Mouse (Mus musculus): ENCODE measurements at regions not wholly inside any gene's neighbourhood (a gene's known extent, or its start where the extent isn't known, plus 50 kb on each side); places are given as distances from the start of the nearest gene placed in this dataset.

- Histone ChIP-seq H3K9ac (replicated peaks; ENCODE audit: low read length) (no peak overlapping the region), H3K9me3 (ENCODE audit: low read length) (no peaks in the 10 kb centered on the region), H3K27me3 (ENCODE audit: insufficient read depth, low read length) (no peaks in the 10 kb centered on the region), H3K4me3 (ENCODE audit: low read length) (no peak overlapping the region), H3K27ac (no peak overlapping the region), H3K4me2 (ENCODE audit: low read depth, low read length) (no peak overlapping the region), H3K4me1 (ENCODE audit: insufficient read depth, low read length) (no peaks in the 10 kb centered on the region), H3K36me3 (ENCODE audit: insufficient read depth, low read length) (no peaks in the 10 kb centered on the region)
- 70% methylated on average over 2 of the region's 2 CpGs for WGBS
- peak; percentile 38 for DNase-seq (ENCODE audit: low spot score)
- ATAC-seq = no peak
- TF ChIP-seq CTCF (IDR thresholded peaks at IDR 0.05; ENCODE audit: low read depth) = no peak
Observed at GRCm38 (mm10) chr19:49985826-49986225, 692.6 kb downstream of the Sorcs1 start.

- Histone ChIP-seq H3K27me3 (ENCODE audit: insufficient read depth, low read length) (no peaks in the 10 kb centered on the region), H3K4me2 (ENCODE audit: low read depth, low read length) (no peak overlapping the region), H3K9me3 (ENCODE audit: low read length) (no peaks in the 10 kb centered on the region), H3K4me3 (ENCODE audit: low read length) (no peak overlapping the region), H3K9ac (replicated peaks; ENCODE audit: low read length) (no peak overlapping the region), H3K27ac (no peak overlapping the region), H3K4me1 (ENCODE audit: insufficient read depth, low read length) (no peaks in the 10 kb centered on the region), H3K36me3 (ENCODE audit: insufficient read depth, low read length) (no peaks in the 10 kb centered on the region)
- 77% methylated on average over 6 of the region's 6 CpGs for WGBS
- DNase-seq (ENCODE audit: low spot score) (peak; percentile 32), ATAC-seq (no peak)
- TF ChIP-seq CTCF (IDR thresholded peaks at IDR 0.05; ENCODE audit: low read depth) = no peak
Observed at GRCm38 (mm10) chr19:49966284-49966841, 712.1 kb downstream of the Sorcs1 start.

- no peak for DNase-seq (ENCODE audit: low spot score)
Observed at GRCm38 (mm10) chr19:49964679-49965078, 713.8 kb downstream of the Sorcs1 start.

GRCm38 (mm10) chr19:49958517-49958916 is 719.9 kb downstream of the Sorcs1 start:
- Histone ChIP-seq H3K36me3 (ENCODE audit: insufficient read depth, low read length) (no peaks in the 10 kb centered on the region), H3K4me1 (ENCODE audit: insufficient read depth, low read length) (no peaks in the 10 kb centered on the region), H3K9ac (replicated peaks; ENCODE audit: low read length) (no peak overlapping the region), H3K27ac (no peak overlapping the region), H3K9me3 (ENCODE audit: low read length) (no peaks in the 10 kb centered on the region), H3K4me2 (ENCODE audit: low read depth, low read length) (no peak overlapping the region), H3K4me3 (ENCODE audit: low read length) (no peak overlapping the region), H3K27me3 (ENCODE audit: insufficient read depth, low read length) (no peaks in the 10 kb centered on the region)
- 70% methylated on average over 5 of the region's 5 CpGs for WGBS
- no peak for DNase-seq (ENCODE audit: low spot score)
- TF ChIP-seq CTCF (IDR thresholded peaks at IDR 0.05; ENCODE audit: low read depth) = no peak
- no peak for ATAC-seq

More at GRCm38 (mm10) chr19:49964679-49965078, 713.8 kb downstream of the Sorcs1 start:
- no peak overlapping the region for H3K27ac ChIP-seq
- no peak overlapping the region for H3K9ac ChIP-seq (replicated peaks; ENCODE audit: low read length)
- no peaks in the 10 kb centered on the region for H3K4me1 ChIP-seq (ENCODE audit: insufficient read depth, low read length)
- no peak for ATAC-seq
- no peaks in the 10 kb centered on the region for H3K36me3 ChIP-seq (ENCODE audit: insufficient read depth, low read length)
- no peak for TF ChIP-seq CTCF (IDR thresholded peaks at IDR 0.05; ENCODE audit: low read depth)
- no peaks in the 10 kb centered on the region for H3K27me3 ChIP-seq (ENCODE audit: insufficient read depth, low read length)
- 61% methylated on average over 5 of the region's 5 CpGs for WGBS
- no peak overlapping the region for H3K4me2 ChIP-seq (ENCODE audit: low read depth, low read length)
- H3K9me3 ChIP-seq (ENCODE audit: low read length) = no peaks in the 10 kb centered on the region
- no peak overlapping the region for H3K4me3 ChIP-seq (ENCODE audit: low read length)

- peak; percentile 57 for DNase-seq (ENCODE audit: low spot score)
- Histone ChIP-seq H3K4me3 (ENCODE audit: low read length) (no peak overlapping the region), H3K9ac (replicated peaks; ENCODE audit: low read length) (no peak overlapping the region), H3K36me3 (ENCODE audit: insufficient read depth, low read length) (no peaks in the 10 kb centered on the region), H3K4me1 (ENCODE audit: insufficient read depth, low read length) (no peaks in the 10 kb centered on the region), H3K27me3 (ENCODE audit: insufficient read depth, low read length) (no peaks in the 10 kb centered on the region), H3K9me3 (ENCODE audit: low read length) (no peaks in the 10 kb centered on the region), H3K27ac (no peak overlapping the region), H3K4me2 (ENCODE audit: low read depth, low read length) (no peak overlapping the region)
- 48% methylated on average over 3 of the region's 3 CpGs for WGBS
- TF ChIP-seq CTCF (IDR thresholded peaks at IDR 0.05; ENCODE audit: low read depth) = peak; percentile 54
- no peak for ATAC-seq
Observed at GRCm38 (mm10) chr19:49931202-49931601, 747.2 kb downstream of the Sorcs1 start.

- no peak overlapping the region for H3K9ac ChIP-seq (replicated peaks; ENCODE audit: low read length)
- ATAC-seq = no peak
- H3K9me3 ChIP-seq (ENCODE audit: low read length) = no peaks in the 10 kb centered on the region
- no peaks in the 10 kb centered on the region for H3K36me3 ChIP-seq (ENCODE audit: insufficient read depth, low read length)
- WGBS = 68% methylated on average over 3 of the region's 3 CpGs
- no peak for TF ChIP-seq CTCF (IDR thresholded peaks at IDR 0.05; ENCODE audit: low read depth)
- H3K27me3 ChIP-seq (ENCODE audit: insufficient read depth, low read length) = no peaks in the 10 kb centered on the region
- H3K4me3 ChIP-seq (ENCODE audit: low read length) = no peak overlapping the region
- no peak overlapping the region for H3K27ac ChIP-seq
- no peaks in the 10 kb centered on the region for H3K4me1 ChIP-seq (ENCODE audit: insufficient read depth, low read length)
- no peak overlapping the region for H3K4me2 ChIP-seq (ENCODE audit: low read depth, low read length)
- no peak for DNase-seq (ENCODE audit: low spot score)
Observed at GRCm38 (mm10) chr19:49911738-49912137, 766.7 kb downstream of the Sorcs1 start.

GRCm38 (mm10) chr19:49880241-49880640 is 798.2 kb downstream of the Sorcs1 start:
- Histone ChIP-seq H3K4me1 (ENCODE audit: insufficient read depth, low read length) (no peaks in the 10 kb centered on the region), H3K36me3 (ENCODE audit: insufficient read depth, low read length) (no peaks in the 10 kb centered on the region), H3K27ac (no peak overlapping the region), H3K4me3 (ENCODE audit: low read length) (no peak overlapping the region), H3K9me3 (ENCODE audit: low read length) (peaks cover 3% of the 10 kb centered on the region; the same call in 1 of the 2 replicates), H3K9ac (replicated peaks; ENCODE audit: low read length) (no peak overlapping the region), H3K27me3 (ENCODE audit: insufficient read depth, low read length) (no peaks in the 10 kb centered on the region), H3K4me2 (ENCODE audit: low read depth, low read length) (no peak overlapping the region)
- ATAC-seq = no peak
- WGBS = 84% methylated on average over 3 of the region's 3 CpGs
- DNase-seq (ENCODE audit: low spot score) = no peak
- TF ChIP-seq CTCF (IDR thresholded peaks at IDR 0.05; ENCODE audit: low read depth) = no peak

All from hindbrain, postnatal 0 days (tissue).